Mouse (Mus musculus) megakaryocyte, embryonic 14.5 days (primary cell): ENCODE data around the gene Herc6.

ENCODE experiments used
- FLI1 ChIP-seq: IDR thresholded peaks from 2 replicates; pipeline ENCODE4 v1.6.1; 2012; ENCODE audit warnings: low read length, inconsistent platforms, mixed read lengths
- GATA1 ChIP-seq: IDR thresholded peaks from 3 replicates; pipeline ENCODE4 v1.6.1; 2012; ENCODE audit warnings: mixed read lengths, low read length, inconsistent platforms, borderline replicate concordance

- TF ChIP-seq GATA1 (no peak), FLI1 (no peak)
Measured at GRCm38 (mm10) chr6:57702376-57702742, 121.6 kb downstream of the Herc6 start, which contains the start of gene Lancl2.
